Mouse (Mus musculus): ENCODE data around the gene Srms. TPM values are rescaled to one million over a fixed set of nuclear protein-coding genes. Genes with fewer than 3 reads are reported as not detected.

Gene Srms
- polyA plus RNA-seq, 1 experiment from 2014 or later = 0.14 TPM

DNA sequence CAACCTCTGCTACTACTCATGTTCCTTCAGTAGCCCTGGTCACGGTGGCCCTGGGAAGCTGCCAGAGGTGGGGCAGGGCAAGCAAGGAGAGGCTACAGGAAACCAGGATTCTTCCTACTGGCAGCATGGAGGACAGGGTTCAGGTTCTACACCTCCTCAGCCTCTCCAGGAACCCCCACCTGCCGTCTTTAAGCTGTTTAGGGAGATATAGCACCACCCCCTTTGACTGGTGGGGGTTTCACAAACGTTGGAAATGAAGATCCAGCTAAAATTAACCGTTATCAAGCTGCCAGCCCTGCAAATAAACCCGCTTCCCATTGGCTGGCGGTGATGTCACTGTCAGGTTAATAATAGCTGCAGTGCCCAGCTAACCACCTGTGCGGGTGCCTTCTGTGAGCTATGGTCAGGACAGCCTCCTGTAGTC, 53.9 kb downstream of the Srms start:
- H3K4me2 ChIP-seq = no peak overlapping the region
- H3K9me3 ChIP-seq (ENCODE audit: control insufficient read depth, low read length) = no peaks in the 10 kb centered on the region
- H3K4me1 ChIP-seq (ENCODE audit: control insufficient read depth, insufficient read depth, low read length) = peaks cover 15% of the 10 kb centered on the region

DNA sequence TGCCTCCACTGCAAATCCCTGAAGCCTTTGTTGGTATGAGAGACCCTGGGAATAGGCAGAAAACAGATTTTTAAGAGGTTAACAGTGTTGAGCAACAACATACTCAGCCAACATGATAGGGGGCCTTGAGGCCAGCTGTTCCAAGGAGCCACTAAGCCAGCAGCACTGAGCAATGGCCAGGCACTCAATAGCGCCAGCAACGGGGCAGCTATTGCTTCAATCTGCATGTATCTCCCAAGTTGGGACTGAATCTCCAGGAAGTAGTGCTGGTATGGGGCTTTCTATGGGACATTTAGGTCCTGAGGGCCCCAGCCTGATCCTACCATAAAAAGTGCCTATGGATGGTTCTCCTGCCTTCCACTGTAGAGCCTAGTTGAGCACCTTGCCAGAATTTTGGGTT, 54.5 kb downstream of the Srms start:
- 95% methylated on average over 2 of the region's 2 CpGs for WGBS
- peaks cover 16% of the 10 kb centered on the region for H3K27me3 ChIP-seq (ENCODE audit: control insufficient read depth, insufficient read depth, low read length)
- H3K4me3 ChIP-seq (ENCODE audit: low read depth, low read length) = no peak overlapping the region
- H3K36me3 ChIP-seq (ENCODE audit: control insufficient read depth, insufficient read depth, low read length) = no peaks in the 10 kb centered on the region
- no peak overlapping the region for H3K27ac ChIP-seq (ENCODE audit: low read depth, low read length)
- peaks cover 15% of the 10 kb centered on the region for H3K4me1 ChIP-seq (ENCODE audit: control insufficient read depth, insufficient read depth, low read length)
- ATAC-seq (ENCODE audit: low FRiP score) = no peak
- H3K4me2 ChIP-seq = no peak overlapping the region
- no peaks in the 10 kb centered on the region for H3K9me3 ChIP-seq (ENCODE audit: control insufficient read depth, low read length)
- DNase-seq (ENCODE audit: low spot score, missing footprints) = no peak
- no peak overlapping the region for H3K9ac ChIP-seq (ENCODE audit: low read length)

More for the DNA sequence above, 53.9 kb downstream of the Srms start:
- no peak overlapping the region for H3K4me3 ChIP-seq (ENCODE audit: low read depth, low read length)
- H3K27me3 ChIP-seq (ENCODE audit: control insufficient read depth, insufficient read depth, low read length) = peaks cover 16% of the 10 kb centered on the region
- H3K9ac ChIP-seq (ENCODE audit: low read length) = no peak overlapping the region; the same call in 1 of the 2 replicates
- DNase-seq (ENCODE audit: low spot score, missing footprints) (no peak), ATAC-seq (ENCODE audit: low FRiP score) (no peak)
- no peaks in the 10 kb centered on the region for H3K36me3 ChIP-seq (ENCODE audit: control insufficient read depth, insufficient read depth, low read length)
- WGBS = 65% methylated on average over 7 of the region's 7 CpGs
- no peak overlapping the region for H3K27ac ChIP-seq (ENCODE audit: low read depth, low read length)

DNA sequence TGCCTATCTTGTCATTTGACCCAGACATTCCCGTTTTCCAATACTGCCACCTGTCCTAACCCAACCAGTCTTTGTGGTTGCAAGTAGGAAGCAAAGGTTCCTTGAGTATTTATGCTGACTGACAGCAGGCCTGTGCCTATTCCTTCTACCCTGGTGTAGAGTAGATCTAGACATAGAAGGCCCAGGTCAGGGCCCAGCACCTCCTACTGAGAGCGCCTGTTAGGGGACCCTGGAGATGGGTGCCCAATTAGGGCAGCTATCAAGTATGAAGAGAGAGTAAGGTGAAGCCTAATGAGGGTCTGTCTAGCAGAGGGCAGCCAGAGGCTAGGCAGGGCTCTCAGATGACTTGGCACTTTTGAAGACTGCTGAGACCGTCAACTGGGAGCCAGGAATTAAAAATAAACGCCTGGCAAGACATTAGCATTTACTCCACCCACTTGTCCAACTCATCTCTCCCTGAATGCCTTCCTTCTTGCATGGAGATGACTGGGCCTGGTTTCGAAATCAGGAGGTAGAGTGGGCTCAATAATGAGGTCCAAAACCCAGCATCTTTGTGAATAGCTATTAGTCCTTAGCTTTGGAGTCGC, 55.2 kb downstream of the Srms start:
- Histone ChIP-seq H3K9ac (ENCODE audit: low read length) (no peak overlapping the region), H3K4me3 (ENCODE audit: low read depth, low read length) (no peak overlapping the region), H3K9me3 (ENCODE audit: control insufficient read depth, low read length) (no peaks in the 10 kb centered on the region), H3K36me3 (ENCODE audit: control insufficient read depth, insufficient read depth, low read length) (no peaks in the 10 kb centered on the region), H3K4me1 (ENCODE audit: control insufficient read depth, insufficient read depth, low read length) (peaks cover 15% of the 10 kb centered on the region), H3K27ac (ENCODE audit: low read depth, low read length) (no peak overlapping the region), H3K4me2 (no peak overlapping the region), H3K27me3 (ENCODE audit: control insufficient read depth, insufficient read depth, low read length) (peaks cover 16% of the 10 kb centered on the region)
- whole genome bisulfite sequencing = 78% methylated on average over 6 of the region's 6 CpGs
- DNase-seq (ENCODE audit: low spot score, missing footprints) (no peak), ATAC-seq (ENCODE audit: low FRiP score) (no peak)

- Histone ChIP-seq H3K4me2 (peak overlapping the region; percentile 60), H3K9ac (ENCODE audit: low read length) (peak overlapping the region; percentile 64; the same call in 1 of the 2 replicates), H3K36me3 (ENCODE audit: control insufficient read depth, insufficient read depth, low read length) (no peaks in the 10 kb centered on the region), H3K4me1 (ENCODE audit: control insufficient read depth, insufficient read depth, low read length) (peaks cover 15% of the 10 kb centered on the region), H3K27me3 (ENCODE audit: control insufficient read depth, insufficient read depth, low read length) (peaks cover 16% of the 10 kb centered on the region), H3K9me3 (ENCODE audit: control insufficient read depth, low read length) (no peaks in the 10 kb centered on the region), H3K27ac (ENCODE audit: low read depth, low read length) (no peak overlapping the region), H3K4me3 (ENCODE audit: low read depth, low read length) (peak overlapping the region; percentile 38)
- WGBS = 79% methylated on average over 4 of the region's 4 CpGs
- DNase-seq (ENCODE audit: low spot score, missing footprints) = no peak
- no peak for ATAC-seq (ENCODE audit: low FRiP score)
Observed at GRCm38 (mm10) chr2:181157180-181157579, 55.8 kb downstream of the Srms start.

GRCm38 (mm10) chr2:181156248-181157121, 56.5 kb downstream of the Srms start, which contains the start of gene Eef1a2:
Gene Eef1a2, minus strand, starts transcription at chr2:181157014.
- ATAC-seq (ENCODE audit: low FRiP score) (peak; percentile 46; the same call in 1 of the 2 replicates), DNase-seq (ENCODE audit: low spot score, missing footprints) (peak; percentile 88)
- Histone ChIP-seq H3K4me3 (ENCODE audit: low read depth, low read length) (peak within 1 kb of the TSS; percentile 38), H3K9ac (ENCODE audit: low read length) (peak within 1 kb of the TSS; percentile 64), H3K4me1 (ENCODE audit: control insufficient read depth, insufficient read depth, low read length) (peaks cover 15% of the 10 kb centered on the region), H3K27me3 (ENCODE audit: control insufficient read depth, insufficient read depth, low read length) (peaks cover 16% of the 10 kb centered on the region), H3K9me3 (ENCODE audit: control insufficient read depth, low read length) (no peaks in the 10 kb centered on the region), H3K36me3 (ENCODE audit: control insufficient read depth, insufficient read depth, low read length) (no peaks in the 10 kb centered on the region), H3K4me2 (peak within 1 kb of the TSS; percentile 60), H3K27ac (ENCODE audit: low read depth, low read length) (no peak within 1 kb of the TSS)
- 4% methylated on average over 55 of the region's 55 CpGs for WGBS

GRCm38 (mm10) chr2:181155801-181156200, 57.2 kb downstream of the Srms start:
- no peaks in the 10 kb centered on the region for H3K36me3 ChIP-seq (ENCODE audit: control insufficient read depth, insufficient read depth, low read length)
- peak; percentile 14; the same call in 1 of the 2 replicates for ATAC-seq (ENCODE audit: low FRiP score)
- peak overlapping the region; percentile 60; the same call in 1 of the 2 replicates for H3K4me2 ChIP-seq
- H3K9ac ChIP-seq (ENCODE audit: low read length) = no peak overlapping the region
- H3K4me3 ChIP-seq (ENCODE audit: low read depth, low read length) = peak overlapping the region; percentile 38
- H3K4me1 ChIP-seq (ENCODE audit: control insufficient read depth, insufficient read depth, low read length) = peaks cover 15% of the 10 kb centered on the region
- no peaks in the 10 kb centered on the region for H3K9me3 ChIP-seq (ENCODE audit: control insufficient read depth, low read length)
- 72% methylated on average over 4 of the region's 4 CpGs for WGBS
- no peak for DNase-seq (ENCODE audit: low spot score, missing footprints)
- H3K27me3 ChIP-seq (ENCODE audit: control insufficient read depth, insufficient read depth, low read length) = peaks cover 16% of the 10 kb centered on the region
- no peak overlapping the region for H3K27ac ChIP-seq (ENCODE audit: low read depth, low read length)

Other genes starting within 250 kb of the Srms start
- gene Arfgap1, start 246.0 kb downstream of the Srms start, polyA plus RNA-seq (2014; fragmentation: Nextera tagmentation; extraction: Ambion mirVana) = 38.6 and 45.7 TPM in 2 replicates
- 0.18 and 0.26 TPM in 2 replicates for gene Col20a1, start 226.7 kb downstream of the Srms start, polyA plus RNA-seq (2014; fragmentation: Nextera tagmentation; extraction: Ambion mirVana)
- gene Chrna4, start 169.6 kb downstream of the Srms start, polyA plus RNA-seq (2014; fragmentation: Nextera tagmentation; extraction: Ambion mirVana) = 41.2 and 44.2 TPM in 2 replicates
- gene Kcnq2, start 77.9 kb downstream of the Srms start, polyA plus RNA-seq (2014; fragmentation: Nextera tagmentation; extraction: Ambion mirVana) = 8.7 and 8.8 TPM in 2 replicates
- gene Eef1a2, start 56.2 kb downstream of the Srms start, polyA plus RNA-seq (2014; fragmentation: Nextera tagmentation; extraction: Ambion mirVana) = 0.87 and 0.94 TPM in 2 replicates
- 414 and 426 TPM in 2 replicates for gene Ppdpf, start 25.9 kb downstream of the Srms start, polyA plus RNA-seq (2014; fragmentation: Nextera tagmentation; extraction: Ambion mirVana)
- gene Ptk6, start 10.4 kb downstream of the Srms start, polyA plus RNA-seq (2014; fragmentation: Nextera tagmentation; extraction: Ambion mirVana) = not detected in 2 replicates
- 0.15 TPM in 2 replicates for gene Fndc11, start 6.8 kb upstream of the Srms start, polyA plus RNA-seq (2014; fragmentation: Nextera tagmentation; extraction: Ambion mirVana)
- 0.44 and 0.56 TPM in 2 replicates for gene Helz2, start 28.8 kb upstream of the Srms start, polyA plus RNA-seq (2014; fragmentation: Nextera tagmentation; extraction: Ambion mirVana)
- 18.9 and 19.7 TPM in 2 replicates for gene Gmeb2, start 74.8 kb upstream of the Srms start, polyA plus RNA-seq (2014; fragmentation: Nextera tagmentation; extraction: Ambion mirVana)
- gene Stmn3, start 101.3 kb upstream of the Srms start, polyA plus RNA-seq (2014; fragmentation: Nextera tagmentation; extraction: Ambion mirVana) = 357 and 359 TPM in 2 replicates
- 50.8 and 57.8 TPM in 2 replicates for gene Rtel1, start 106.6 kb upstream of the Srms start, polyA plus RNA-seq (2014; fragmentation: Nextera tagmentation; extraction: Ambion mirVana)
- gene Zgpat, start 151.7 kb upstream of the Srms start, polyA plus RNA-seq (2014; fragmentation: Nextera tagmentation; extraction: Ambion mirVana) = 34.5 and 36.8 TPM in 2 replicates
- gene Arfrp1, start 152.2 kb upstream of the Srms start, polyA plus RNA-seq (2014; fragmentation: Nextera tagmentation; extraction: Ambion mirVana) = 54.2 and 60.9 TPM in 2 replicates
- 19.7 TPM in 2 replicates for gene Lime1, start 166.9 kb upstream of the Srms start, polyA plus RNA-seq (2014; fragmentation: Nextera tagmentation; extraction: Ambion mirVana)
- gene Zbtb46, start 246.2 kb upstream of the Srms start, polyA plus RNA-seq (2014; fragmentation: Nextera tagmentation; extraction: Ambion mirVana) = 16.2 and 16.5 TPM in 2 replicates

Measured in midbrain, embryonic 11.5 days (tissue).